Mouse (Mus musculus): Measurements from ENCODE around the gene AF067063. TPM values are rescaled to one million over a fixed set of nuclear protein-coding genes. Genes with fewer than 3 reads are reported as not detected.
"Not testable (repeated sequence)": the region's sequence is repeated elsewhere in the genome, so short reads cannot be mapped to it uniquely, and the experiment has no call there.

Gene AF067063
- polyA plus RNA-seq (2017; shearing (Covaris generic)) = not detected

GRCm38 (mm10) chr13:119830116-119830515 is at the start of gene AF067063:
Gene AF067063, minus strand, starts transcription at chr13:119830216.
- not testable (repeated sequence) for ATAC-seq

- ATAC-seq = not testable (repeated sequence)
These were observed 34.5 kb upstream of the AF067063 start for GRCm38 (mm10) chr13:119864395-119864999.

DNA sequence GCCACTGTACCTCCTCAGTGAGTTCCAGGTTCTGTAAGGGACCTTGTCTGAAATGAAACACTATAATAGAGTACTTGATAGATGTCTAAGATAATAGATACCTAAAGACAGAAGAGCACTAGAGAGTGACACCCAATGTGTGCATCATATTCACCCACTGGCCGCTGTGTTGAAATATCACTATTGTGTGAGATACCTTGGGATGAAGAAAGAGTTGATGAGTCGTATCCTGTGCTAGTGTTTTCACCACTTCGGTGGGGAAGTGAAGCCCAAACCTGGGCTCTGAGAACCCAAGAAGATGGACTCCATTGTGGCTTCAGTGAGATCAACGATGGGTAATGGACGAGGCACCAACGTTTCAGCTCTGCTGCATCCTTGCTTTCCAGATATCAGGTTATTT is 32.4 kb upstream of the AF067063 start:
- not testable (repeated sequence) for ATAC-seq

GRCm38 (mm10) chr13:119839982-119840381 is 10.0 kb upstream of the AF067063 start:
- ATAC-seq = not testable (repeated sequence)

DNA sequence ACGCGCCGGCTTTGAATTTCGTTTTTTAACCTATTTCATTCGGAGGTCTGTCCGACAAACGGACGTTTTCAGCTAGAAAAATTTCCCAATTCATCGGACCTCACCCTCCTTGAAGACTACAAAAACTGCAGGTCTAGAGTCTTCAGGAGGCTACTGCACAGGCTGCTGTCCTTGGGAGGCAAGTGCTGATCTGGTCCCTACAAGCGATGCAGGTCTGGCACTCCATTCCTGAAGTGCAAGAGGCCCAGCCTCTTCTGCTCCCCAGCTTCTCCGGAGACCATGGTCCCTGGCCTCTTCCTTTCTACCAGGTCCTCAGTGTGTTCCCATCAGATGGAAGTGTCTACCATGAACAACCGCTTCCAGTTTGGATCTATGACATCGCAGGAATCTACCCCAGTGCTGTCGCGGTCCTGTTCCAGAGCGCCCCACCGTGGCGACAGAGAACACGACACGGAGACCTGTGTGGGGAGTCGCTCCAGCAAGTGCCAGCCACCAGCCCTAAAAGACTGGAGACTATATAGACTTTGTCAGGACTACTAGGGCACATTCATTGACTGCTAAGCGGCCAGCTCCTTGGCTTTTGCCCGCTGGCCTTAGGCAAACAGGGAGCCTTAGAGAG is 7.8 kb upstream of the AF067063 start:
- ATAC-seq = peak; percentile 47

DNA sequence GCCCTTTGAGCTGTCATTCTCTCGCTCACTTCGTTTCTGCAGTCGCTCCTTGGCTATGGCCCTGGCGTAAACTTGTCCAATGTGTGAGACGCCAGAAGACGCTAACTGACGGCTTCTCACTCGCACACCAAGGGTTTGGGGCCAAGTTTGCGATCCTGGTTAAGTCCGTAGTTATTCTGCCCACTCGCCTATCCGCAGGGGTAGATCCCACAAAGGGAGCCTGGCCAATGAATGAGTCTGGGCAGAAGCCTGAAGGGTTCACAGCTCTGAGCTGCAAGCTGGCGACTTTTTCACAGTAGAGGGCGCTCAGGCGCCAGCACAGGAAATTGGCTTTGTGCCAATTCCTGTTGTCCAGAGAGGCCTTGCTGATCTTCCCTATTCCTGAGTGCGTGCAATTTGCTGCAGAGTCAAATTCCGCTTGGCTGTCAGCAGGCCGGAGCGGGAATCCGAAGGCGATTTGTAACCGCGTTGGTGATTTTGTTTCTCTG is 6.4 kb upstream of the AF067063 start:
- peak; percentile 34 for ATAC-seq

GRCm38 (mm10) chr13:119835320-119836056 is 5.5 kb upstream of the AF067063 start, which contains the start of gene D13Ertd608e:
Gene D13Ertd608e, plus strand, starts transcription at chr13:119836006.
- ATAC-seq = peak; percentile 85

DNA sequence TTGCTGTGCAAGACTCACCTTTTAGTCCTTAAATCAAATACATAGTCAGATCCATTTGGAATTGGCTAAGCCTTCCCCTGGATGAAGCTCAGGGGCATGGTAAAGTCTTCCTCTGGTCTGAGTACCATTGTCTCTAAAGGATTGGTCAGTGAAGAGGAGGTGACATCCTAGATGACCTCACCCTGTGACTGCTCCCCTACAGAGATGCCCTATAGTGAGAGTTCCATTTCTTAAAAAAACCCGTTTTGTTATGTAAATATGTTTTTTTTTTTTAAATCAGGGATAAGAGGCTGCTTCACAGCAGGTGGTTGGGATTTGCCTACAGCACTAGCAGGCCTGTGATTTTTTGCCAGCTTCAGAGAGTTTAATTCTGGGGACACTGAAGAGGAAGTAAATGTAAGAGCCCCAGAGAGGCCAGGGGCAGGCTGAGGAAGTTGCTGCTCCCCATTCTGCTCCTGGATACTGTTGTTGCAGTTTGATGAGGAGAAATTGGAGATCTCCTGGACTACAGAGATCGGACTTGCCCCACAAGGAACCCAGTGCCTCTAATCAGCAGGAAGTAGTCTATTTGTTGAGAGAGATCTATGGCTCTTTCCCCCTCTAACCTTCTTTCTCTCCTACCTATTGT is 12.3 kb downstream of the AF067063 start:
- no peak for ATAC-seq

GRCm38 (mm10) chr13:119816798-119817197 is 13.2 kb downstream of the AF067063 start:
- no peak for ATAC-seq

DNA sequence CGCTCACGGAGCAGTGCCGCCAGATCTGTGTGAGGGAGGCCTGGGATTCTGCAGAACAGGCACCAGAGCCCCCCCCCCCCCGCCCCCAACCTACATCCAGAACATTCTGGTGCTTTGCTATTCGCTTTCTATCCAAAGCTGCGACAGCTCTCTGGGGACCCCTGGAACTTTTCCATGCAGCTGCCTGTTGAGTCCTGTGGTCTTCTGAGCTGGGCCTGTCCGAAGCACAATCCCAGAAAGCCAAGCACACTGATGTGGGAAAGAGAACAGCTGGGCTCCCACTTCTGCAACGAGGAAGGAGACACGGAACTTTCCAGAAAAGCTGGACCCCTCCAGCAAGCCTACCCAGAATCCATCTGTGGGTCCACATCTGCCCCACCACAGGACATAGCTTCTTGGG is 20.0 kb downstream of the AF067063 start:
- no peak for ATAC-seq

GRCm38 (mm10) chr13:119808937-119809336 is 21.1 kb downstream of the AF067063 start:
- no peak for ATAC-seq

DNA sequence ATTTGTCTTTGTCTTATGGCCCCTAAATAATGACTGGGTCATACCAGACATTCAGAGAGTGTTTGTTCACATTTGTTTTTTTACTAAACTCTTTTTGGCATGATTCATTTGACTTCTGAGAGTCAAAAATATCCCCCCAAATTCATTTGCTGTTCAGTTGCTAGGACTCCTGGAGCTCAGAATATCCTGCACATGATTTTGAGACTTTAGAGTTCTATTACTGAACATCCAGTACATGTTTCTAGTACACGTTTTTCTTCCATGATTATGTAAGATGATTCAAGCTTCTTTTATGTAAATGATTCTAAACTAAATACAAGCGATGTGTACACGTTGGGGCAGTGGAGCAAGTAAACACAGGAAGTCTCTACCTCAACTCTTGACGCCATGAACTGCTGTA is 32.4 kb downstream of the AF067063 start:
- ATAC-seq = no peak

- no peak for ATAC-seq
These were observed 37.1 kb downstream of the AF067063 start for GRCm38 (mm10) chr13:119792791-119793404.

DNA sequence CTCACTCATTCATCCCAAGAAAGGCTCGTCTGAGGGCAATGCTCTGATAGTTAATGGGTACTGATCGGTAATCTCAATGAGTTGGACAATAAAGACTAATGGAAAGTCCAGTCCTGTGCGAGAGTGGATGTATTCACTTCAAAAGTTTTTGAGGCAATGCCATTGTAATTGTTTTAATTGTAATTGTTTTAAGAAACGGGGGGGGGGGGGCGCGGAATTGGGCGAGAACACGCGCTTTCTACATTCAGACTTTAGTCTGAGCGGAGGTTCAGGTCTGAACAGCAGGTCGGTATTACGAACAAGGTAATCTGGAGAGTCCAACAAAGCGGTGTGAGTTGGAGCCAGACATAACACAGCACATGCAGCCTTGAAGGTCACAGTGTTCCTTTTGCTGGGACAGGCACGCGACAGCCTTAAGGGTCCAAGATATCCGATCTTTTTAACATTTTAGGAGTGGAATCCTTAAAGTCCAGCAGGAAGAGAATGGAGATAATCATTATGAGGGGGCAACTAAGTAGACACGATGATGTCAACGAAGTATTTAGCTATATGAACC is 38.4 kb downstream of the AF067063 start:
- no peak for ATAC-seq

- ATAC-seq = peak; percentile 88
These were observed 39.0 kb downstream of the AF067063 start, which contains the start of gene Zfp131 for GRCm38 (mm10) chr13:119790761-119791579. Gene Zfp131, minus strand, starts transcription at chr13:119790889.

- ATAC-seq = peak; percentile 14
These were observed 39.9 kb downstream of the AF067063 start for GRCm38 (mm10) chr13:119789851-119790717.

DNA sequence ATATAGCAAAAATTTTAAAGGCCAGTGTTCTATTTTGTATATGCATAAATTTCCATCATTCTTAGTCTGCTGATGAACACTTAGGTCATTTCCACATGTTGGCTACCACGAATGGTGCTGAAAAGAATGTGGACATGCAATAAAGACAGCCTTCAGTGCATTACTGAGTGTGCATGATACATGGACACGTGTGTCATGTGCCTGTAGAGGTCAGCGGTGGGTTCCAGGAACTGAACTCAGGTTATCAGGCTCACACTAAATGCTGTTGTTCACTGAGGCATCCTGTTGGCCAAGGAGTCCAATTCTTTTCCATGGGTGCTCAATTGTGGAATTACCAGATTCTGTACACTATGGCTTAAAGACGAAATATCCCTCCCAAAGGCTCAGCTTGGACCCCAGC is 46.4 kb downstream of the AF067063 start:
- no peak for ATAC-seq

All from inflammation-experienced regulatory T-cells, adult 6 months (primary cell).